Mouse (Mus musculus) forebrain, embryonic 13.5 days (tissue): Measurements from ENCODE around the gene Pth2r. TPM values are rescaled to one million over a fixed set of nuclear protein-coding genes. Genes with fewer than 3 reads are reported as not detected.

Source experiments
- ATAC-seq: fragments of 200-750 bp; cut with Nextera tagmentation; 2 replicates; pipeline ENCODE4 v1.8.0; 2017
- H3K27ac ChIP-seq: fragments of 300-500 bp; sonication (generic); 2 replicates; pipeline ENCODE4 v1.5.1; 2015; ENCODE audit warnings: inconsistent platforms, mild to moderate bottlenecking, moderate library complexity
- H3K27me3 ChIP-seq: fragments of 300-500 bp; sonication (generic); 2 replicates; pipeline ENCODE4 v1.6.1; 2015; ENCODE audit warnings: mild to moderate bottlenecking, inconsistent platforms
- H3K36me3 ChIP-seq: fragments of 300-500 bp; sonication (generic); 2 replicates; pipeline ENCODE4 v1.6.1; 2015; ENCODE audit warnings: mild to moderate bottlenecking, inconsistent platforms; ENCODE audit not compliant: poor library complexity, severe bottlenecking
- H3K4me1 ChIP-seq: fragments of 300-500 bp; sonication (generic); 2 replicates; pipeline ENCODE4 v1.6.1; 2015; ENCODE audit warnings: inconsistent platforms
- H3K4me2 ChIP-seq: fragments of 300-500 bp; sonication (generic); 2 replicates; pipeline ENCODE4 v1.6.1; 2015; ENCODE audit warnings: inconsistent platforms, mild to moderate bottlenecking, moderate library complexity
- H3K4me3 ChIP-seq: fragments of 300-500 bp; sonication (generic); 2 replicates; pipeline ENCODE4 v1.5.1; 2015; ENCODE audit warnings: mild to moderate bottlenecking, inconsistent platforms
- H3K9ac ChIP-seq: fragments of 300-500 bp; sonication (generic); 2 replicates; pipeline ENCODE4 v1.6.1; 2015; ENCODE audit warnings: mild to moderate bottlenecking, inconsistent platforms
- H3K9me3 ChIP-seq: fragments of 300-500 bp; sonication (generic); replicated peaks from 2 replicates; pipeline ENCODE4 v1.6.1; 2016; ENCODE audit warnings: inconsistent platforms
- WGBS: fragments of 180-500 bp; shearing (Covaris S2); methylation state at CpG from one replicate; pipeline ENCODE4 v1.1.7; 2015; 5-methylcytosine and 5-hydroxymethylcytosine counted together
- polyA plus RNA-seq: library from polyadenylated mRNA; unstranded; fragments of >200 nt; fragmentation: Nextera tagmentation; extraction: Ambion mirVana; gene quantifications from 2 replicates; pipeline ENCODE4 v1.2.1, GENCODE M21; 2015

The Pth2r gene
- polyA plus RNA-seq, 1 experiment from 2014 or later: 0.54 TPM

- 89% methylated on average over 2 of the region's 2 CpGs for WGBS
- no peak overlapping the region for H3K4me3 ChIP-seq
- H3K9ac ChIP-seq: no peak overlapping the region
These were observed 55.9 kb downstream of the Pth2r start for GRCm38 (mm10) chr1:65337768-65338167.

GRCm38 (mm10) chr1:65340240-65340639, 58.4 kb downstream of the Pth2r start:
- 63% methylated on average over 2 of the region's 2 CpGs for WGBS
- peak; percentile 53; the same call in 1 of the 2 replicates for ATAC-seq

More at GRCm38 (mm10) chr1:65337768-65338167, 55.9 kb downstream of the Pth2r start:
- Histone ChIP-seq H3K27me3 (no peaks in the 10 kb centered on the region), H3K9me3 (no peaks in the 10 kb centered on the region), H3K27ac (no peak overlapping the region), H3K36me3 (no peaks in the 10 kb centered on the region), H3K4me1 (no peaks in the 10 kb centered on the region), H3K4me2 (no peak overlapping the region)
- ATAC-seq: no peak

GRCm38 (mm10) chr1:65352979-65353378, 71.1 kb downstream of the Pth2r start:
- H3K4me2 ChIP-seq: no peak overlapping the region
- no peaks in the 10 kb centered on the region for H3K4me1 ChIP-seq
- WGBS: 18% methylated on average over 2 of the region's 2 CpGs
- H3K36me3 ChIP-seq: no peaks in the 10 kb centered on the region
- no peak overlapping the region for H3K9ac ChIP-seq
- no peak for ATAC-seq
- H3K27ac ChIP-seq: no peak overlapping the region
- H3K4me3 ChIP-seq: no peak overlapping the region
- H3K9me3 ChIP-seq: no peaks in the 10 kb centered on the region
- H3K27me3 ChIP-seq: no peaks in the 10 kb centered on the region

More at GRCm38 (mm10) chr1:65340240-65340639, 58.4 kb downstream of the Pth2r start:
- H3K4me2 ChIP-seq: no peak overlapping the region
- H3K4me1 ChIP-seq: no peaks in the 10 kb centered on the region
- H3K36me3 ChIP-seq: no peaks in the 10 kb centered on the region
- H3K4me3 ChIP-seq: no peak overlapping the region
- no peaks in the 10 kb centered on the region for H3K9me3 ChIP-seq
- H3K27ac ChIP-seq: no peak overlapping the region
- H3K27me3 ChIP-seq: no peaks in the 10 kb centered on the region
- H3K9ac ChIP-seq: no peak overlapping the region

GRCm38 (mm10) chr1:65354153-65354552, 72.3 kb downstream of the Pth2r start:
- Histone ChIP-seq H3K27me3 (no peaks in the 10 kb centered on the region), H3K27ac (no peak overlapping the region), H3K4me1 (no peaks in the 10 kb centered on the region), H3K4me3 (no peak overlapping the region), H3K4me2 (no peak overlapping the region), H3K9ac (no peak overlapping the region), H3K9me3 (no peaks in the 10 kb centered on the region), H3K36me3 (no peaks in the 10 kb centered on the region)
- no peak for ATAC-seq

GRCm38 (mm10) chr1:65388328-65388727, 106.5 kb downstream of the Pth2r start:
- Histone ChIP-seq H3K9me3 (no peaks in the 10 kb centered on the region), H3K36me3 (no peaks in the 10 kb centered on the region), H3K4me1 (no peaks in the 10 kb centered on the region), H3K4me2 (no peak overlapping the region), H3K27me3 (no peaks in the 10 kb centered on the region), H3K4me3 (no peak overlapping the region), H3K27ac (no peak overlapping the region), H3K9ac (no peak overlapping the region)
- ATAC-seq: no peak
- WGBS: 36% methylated on average over 15 of the region's 15 CpGs

- H3K9ac ChIP-seq: no peak overlapping the region
- 98% methylated on average over 15 of the region's 15 CpGs for WGBS
- no peaks in the 10 kb centered on the region for H3K27me3 ChIP-seq
- no peaks in the 10 kb centered on the region for H3K4me1 ChIP-seq
- no peaks in the 10 kb centered on the region for H3K36me3 ChIP-seq
- no peak for ATAC-seq
- H3K27ac ChIP-seq: no peak overlapping the region
- H3K4me3 ChIP-seq: no peak overlapping the region
- no peak overlapping the region for H3K4me2 ChIP-seq
- no peaks in the 10 kb centered on the region for H3K9me3 ChIP-seq
These were observed 107.8 kb downstream of the Pth2r start for GRCm38 (mm10) chr1:65389621-65390020.

GRCm38 (mm10) chr1:65407441-65407840, 125.6 kb downstream of the Pth2r start:
- no peaks in the 10 kb centered on the region for H3K27me3 ChIP-seq
- WGBS: 82% methylated on average over 5 of the region's 5 CpGs
- ATAC-seq: no peak

GRCm38 (mm10) chr1:65420909-65421308, 139.1 kb downstream of the Pth2r start:
- Histone ChIP-seq H3K27me3 (no peaks in the 10 kb centered on the region), H3K4me1 (no peaks in the 10 kb centered on the region), H3K4me2 (no peak overlapping the region), H3K27ac (no peak overlapping the region), H3K9ac (no peak overlapping the region), H3K9me3 (no peaks in the 10 kb centered on the region), H3K36me3 (no peaks in the 10 kb centered on the region), H3K4me3 (no peak overlapping the region)
- ATAC-seq: no peak
- WGBS: 98% methylated on average over 2 of the region's 2 CpGs

More at GRCm38 (mm10) chr1:65407441-65407840, 125.6 kb downstream of the Pth2r start:
- Histone ChIP-seq H3K36me3 (no peaks in the 10 kb centered on the region), H3K27ac (no peak overlapping the region), H3K4me2 (no peak overlapping the region), H3K4me3 (no peak overlapping the region), H3K4me1 (no peaks in the 10 kb centered on the region), H3K9ac (no peak overlapping the region), H3K9me3 (no peaks in the 10 kb centered on the region)

- Histone ChIP-seq H3K9me3 (no peaks in the 10 kb centered on the region), H3K4me3 (no peak overlapping the region), H3K4me2 (no peak overlapping the region), H3K36me3 (no peaks in the 10 kb centered on the region), H3K27me3 (no peaks in the 10 kb centered on the region), H3K27ac (no peak overlapping the region), H3K4me1 (no peaks in the 10 kb centered on the region), H3K9ac (no peak overlapping the region)
- no peak for ATAC-seq
These were observed 140.7 kb downstream of the Pth2r start for GRCm38 (mm10) chr1:65422501-65423010.

Other genes with a start within 250 kb of the Pth2r start
- 0.10 TPM in 1 of 2 replicates, not detected in the other for gene Akr1cl, start 249.3 kb upstream of the Pth2r start, polyA plus RNA-seq
- gene Cryge, start 230.9 kb upstream of the Pth2r start, polyA plus RNA-seq: 0.38 TPM in 1 of 2 replicates, not detected in the other
- not detected in 2 replicates for gene Crygd, start 218.6 kb upstream of the Pth2r start, polyA plus RNA-seq
- not detected in 2 replicates for gene Crygc, start 208.4 kb upstream of the Pth2r start, polyA plus RNA-seq
- gene Crygb, start 199.8 kb upstream of the Pth2r start, polyA plus RNA-seq: not detected in 2 replicates
- gene Cryga, start 178.7 kb upstream of the Pth2r start, polyA plus RNA-seq: not detected in 2 replicates
- not detected in 2 replicates for gene Gm28845, start 162.5 kb upstream of the Pth2r start, polyA plus RNA-seq
- 0.09 and 0.50 TPM in 2 replicates for gene D630023F18Rik, start 158.8 kb upstream of the Pth2r start, polyA plus RNA-seq
- 399 and 431 TPM in 2 replicates for gene Idh1, start 95.6 kb upstream of the Pth2r start, polyA plus RNA-seq
- gene Pikfyve, start 95.4 kb upstream of the Pth2r start, polyA plus RNA-seq: 13.5 and 15.7 TPM in 2 replicates